Comparison of ENCODE assay signal across 7 mouse cellular contexts in genomic region chr5:122731321-122731720, GRCm38 (mm10). TPM values are rescaled to one million over a fixed set of nuclear protein-coding genes. Genes with fewer than 3 reads are reported as not detected.
DNase-seq lines count a peak whose midpoint lies in the region; ATAC-seq and TF ChIP-seq lines count a peak whose summit lies in the region.

No protein-coding gene starts in this region.

- no peaks in the 10 kb centered on the region for H3K9me3 ChIP-seq in ES-E14 (ENCODE audit: control insufficient read depth, insufficient read depth, low read depth, low read length)

- H3K4me1 ChIP-seq in ES-E14 (ENCODE audit: control insufficient read depth in 2 of 2, insufficient read depth in 2 of 2, low read length in 2 of 2, poor library complexity in 1 of 2), result peaks cover 0 to 9% of the 10 kb centered on the region in 2 experiments; a peak in 3 of 4 replicates

- no peak overlapping the region for H3K4me3 ChIP-seq in ES-E14 (ENCODE audit: insufficient read depth in 1 of 2, low read depth in 1 of 2, low read length in 2 of 2, poor library complexity in 1 of 2, severe bottlenecking in 1 of 2)
- no peak overlapping the region for H3K4me3 ChIP-seq in left cerebral cortex, adult 2 months

- peak; percentile 85 for TF ChIP-seq CTCF in left cerebral cortex, adult 2 months (IDR thresholded peaks at IDR 0.05)

- in situ Hi-C loops in ES-E14 (cut with MboI; ENCODE audit: low sequenced_read_pairs in 2 of 2, unreplicated experiment in 2 of 2), result no loop called here

- no peak overlapping the region for H3K27ac ChIP-seq in ES-E14 (ENCODE audit: insufficient read depth, low read depth, low read length, poor library complexity, severe bottlenecking)
- H3K27ac ChIP-seq in left cerebral cortex, adult 2 months, result peak overlapping the region; percentile 16; the same call in 1 of the 2 replicates

- no peaks in the 10 kb centered on the region; the same call in 1 of the 2 replicates for H3K36me3 ChIP-seq in ES-E14 (ENCODE audit: control insufficient read depth, insufficient read depth, low read length, poor library complexity, severe bottlenecking)

- no peak overlapping the region for H3K9ac ChIP-seq in ES-E14 (ENCODE audit: insufficient read depth, low read depth, low read length, poor library complexity, severe bottlenecking)

- peak; percentile 66 for DNase-seq in ES-E14 (ENCODE audit: low read depth, low spot score)
- peak; percentile 79 for DNase-seq in adrenal gland, postnatal 14 days
- peak; percentile 86 for DNase-seq in induced T-regulatory cell, adult 2 months (ENCODE audit: low read depth)
- DNase-seq in left cerebral cortex, adult 2 months (ENCODE audit: extremely low spot score in 1 of 2, low spot score in 2 of 2), result peak; percentile 55 to 75
- DNase-seq in spleen, postnatal 4 days (ENCODE audit: low spot score in 2 of 2), result peak; percentile 76 to 92

- intact Hi-C loops in left cerebral cortex, adult 2 months (cut with DNase I), result no loop called here

- peak; percentile 67; the same call in 1 of the 2 replicates for ATAC-seq in erythroid progenitor cell, adult 5-6 weeks (replicated peaks; ENCODE audit: low FRiP score, poor library complexity, severe bottlenecking)
- ATAC-seq in megakaryocyte, adult 5-6 weeks (ENCODE audit: poor library complexity, severe bottlenecking), result peak; percentile 64

TF ChIP-seq in ES-E14, 5 proteins besides CTCF, POLR2A, EP300 and RAD21:
- no peak for TF ChIP-seq MAFK (IDR thresholded peaks at IDR 0.05; ENCODE audit: insufficient read depth, low read depth, low read length)
- no peak for TF ChIP-seq HCFC1 (IDR thresholded peaks at IDR 0.05; ENCODE audit: borderline replicate concordance, insufficient read depth, low read length)
- TF ChIP-seq CHD2 (IDR thresholded peaks at IDR 0.05; ENCODE audit: low read depth, low read length), result no peak
- 0 out of 2 replicates have a peak, but pooled peaks have one; percentile 14 for TF ChIP-seq ZC3H11A (IDR thresholded peaks at IDR 0.05; ENCODE audit: borderline replicate concordance, low read depth, low read length)
- TF ChIP-seq ZNF384 (IDR thresholded peaks at IDR 0.05; ENCODE audit: low read depth, low read length), result no peak

RNA-seq across cellular contexts. Expression of gene P2rx4, which starts 24.0 kb away (rescaled TPM):
- total RNA-seq in ES-E14 (2012; rRNA removed), result 7.5 and 12.6 TPM in 2 replicates
- 33.2 and 34.9 TPM in 2 replicates for total RNA-seq in adrenal gland, postnatal 14 days (2021)
- total RNA-seq in erythroid progenitor cell, adult 5-6 weeks (2015; ENCODE audit: low replicate concordance), result 8.4 and 20.5 TPM in 2 replicates
- 4.6 and 5.1 TPM in 2 replicates for total RNA-seq in erythroid progenitor cell, adult 5-6 weeks (2017; ENCODE audit: low replicate concordance)
- total RNA-seq in left cerebral cortex, adult 2 months (2021), result 10 to 100 TPM; 19.3 to 20.1 TPM
- 29.9 and 34.3 TPM in 2 replicates for total RNA-seq in megakaryocyte, adult 5-6 weeks (2015)
- 19.6 and 25.2 TPM in 2 replicates for total RNA-seq in megakaryocyte, adult 5-6 weeks (2017)

RNA-seq across cellular contexts. Expression of gene Camkk2, which starts 47.9 kb away (rescaled TPM):
- total RNA-seq in ES-E14 (2012; rRNA removed), result 12.7 and 16.1 TPM in 2 replicates
- 21.3 and 30.5 TPM in 2 replicates for total RNA-seq in adrenal gland, postnatal 14 days (2021)
- total RNA-seq in erythroid progenitor cell, adult 5-6 weeks (2015; ENCODE audit: low replicate concordance), result 23.9 and 25.2 TPM in 2 replicates
- total RNA-seq in erythroid progenitor cell, adult 5-6 weeks (2017; ENCODE audit: low replicate concordance), result 27.9 and 38.0 TPM in 2 replicates
- 100 to 1,000 TPM; 238 to 248 TPM for total RNA-seq in left cerebral cortex, adult 2 months (2021)
- 70.6 and 86.6 TPM in 2 replicates for total RNA-seq in megakaryocyte, adult 5-6 weeks (2015)
- total RNA-seq in megakaryocyte, adult 5-6 weeks (2017), result 83.6 and 94.3 TPM in 2 replicates
